Mouse (Mus musculus) intestine, embryonic 16.5 days (tissue): ENCODE measurements at regions not wholly inside any gene's neighbourhood (a gene's known extent, or its start where the extent isn't known, plus 50 kb on each side); places are given as distances from the start of the nearest gene placed in this dataset.

Source experiments
- ATAC-seq: fragments of 200-750 bp; cut with Nextera tagmentation; 2 replicates; pipeline ENCODE4 v1.8.0; 2017; ENCODE audit warnings: moderate TSS enrichment, moderate library complexity
- H3K27ac ChIP-seq: fragments of 300-500 bp; sonication (generic); 2 replicates; pipeline ENCODE4 v1.5.1; 2014; ENCODE audit warnings: mild to moderate bottlenecking, low read length
- H3K27me3 ChIP-seq: fragments of 300-500 bp; sonication (generic); replicated peaks from 2 replicates; pipeline ENCODE4 v1.6.1; 2014; ENCODE audit warnings: low read length, control low read depth, mixed read lengths; ENCODE audit not compliant: control insufficient read depth, insufficient read depth
- H3K36me3 ChIP-seq: fragments of 300-500 bp; sonication (generic); 2 replicates; pipeline ENCODE4 v1.6.1; 2014; ENCODE audit warnings: low read length, control low read depth; ENCODE audit not compliant: control insufficient read depth, insufficient read depth
- H3K4me1 ChIP-seq: fragments of 300-500 bp; sonication (generic); 2 replicates; pipeline ENCODE4 v1.6.1; 2014; ENCODE audit warnings: low read length, control low read depth, mixed read lengths; ENCODE audit not compliant: control insufficient read depth, insufficient read depth
- H3K4me2 ChIP-seq: fragments of 300-500 bp; sonication (generic); 2 replicates; pipeline ENCODE4 v1.6.1; 2014; ENCODE audit warnings: low read depth, low read length, control low read depth
- H3K4me3 ChIP-seq: fragments of 300-500 bp; sonication (generic); 2 replicates; pipeline ENCODE4 v1.5.1; 2014; ENCODE audit warnings: mild to moderate bottlenecking, low read length
- H3K9ac ChIP-seq: fragments of 300-500 bp; sonication (generic); 2 replicates; pipeline ENCODE4 v1.6.1; 2014; ENCODE audit warnings: low read depth, low read length
- H3K9me3 ChIP-seq: fragments of 300-500 bp; sonication (generic); 2 replicates; pipeline ENCODE4 v1.6.1; 2016; ENCODE audit warnings: low read length, control low read depth; ENCODE audit not compliant: control insufficient read depth
- WGBS: fragments of 180-500 bp; shearing (Covaris S2); extraction: QIAGEN DNeasy Blood & Tissue Kit; methylation state at CpG from one replicate; pipeline ENCODE4 v1.1.7; 2014; 5-methylcytosine and 5-hydroxymethylcytosine counted together

- 46% methylated on average over 16 of the region's 16 CpGs for WGBS
- Histone ChIP-seq H3K4me1 (peaks cover 4% of the 10 kb centered on the region; the same call in 1 of the 2 replicates), H3K4me3 (no peak overlapping the region), H3K4me2 (no peak overlapping the region), H3K9me3 (no peaks in the 10 kb centered on the region), H3K36me3 (no peaks in the 10 kb centered on the region), H3K9ac (no peak overlapping the region), H3K27ac (peak overlapping the region; percentile 55), H3K27me3 (no peaks in the 10 kb centered on the region)
- peak; percentile 28; the same call in 1 of the 2 replicates for ATAC-seq
Measured at GRCm38 (mm10) chr8:23314275-23315123, 903.3 kb downstream of the Mrps31 start.

GRCm38 (mm10) chr8:23319556-23319955 is 908.4 kb downstream of the Mrps31 start:
- H3K4me1 ChIP-seq: peaks cover 16% of the 10 kb centered on the region
- 44% methylated on average over 9 of the region's 9 CpGs for WGBS
- H3K36me3 ChIP-seq: no peaks in the 10 kb centered on the region
- no peak overlapping the region for H3K4me2 ChIP-seq
- H3K9me3 ChIP-seq: no peaks in the 10 kb centered on the region
- no peak overlapping the region for H3K9ac ChIP-seq
- H3K4me3 ChIP-seq: no peak overlapping the region
- no peak for ATAC-seq
- H3K27me3 ChIP-seq: no peaks in the 10 kb centered on the region
- no peak overlapping the region for H3K27ac ChIP-seq

GRCm38 (mm10) chr8:23321166-23321565 is 910.0 kb downstream of the Mrps31 start:
- WGBS: 36% methylated on average over 5 of the region's 5 CpGs
- no peaks in the 10 kb centered on the region for H3K36me3 ChIP-seq
- H3K27me3 ChIP-seq: no peaks in the 10 kb centered on the region
- H3K4me3 ChIP-seq: no peak overlapping the region
- no peak overlapping the region for H3K4me2 ChIP-seq
- no peaks in the 10 kb centered on the region for H3K9me3 ChIP-seq
- 0 out of 2 replicates have a peak, but pooled peaks have one; percentile 38 for ATAC-seq
- H3K4me1 ChIP-seq: peaks cover 16% of the 10 kb centered on the region
- peak overlapping the region; percentile 68 for H3K27ac ChIP-seq
- H3K9ac ChIP-seq: no peak overlapping the region

GRCm38 (mm10) chr8:23327283-23327682 is 916.1 kb downstream of the Mrps31 start:
- Histone ChIP-seq H3K9ac (no peak overlapping the region), H3K4me1 (no peaks in the 10 kb centered on the region), H3K4me2 (no peak overlapping the region), H3K27ac (no peak overlapping the region), H3K27me3 (no peaks in the 10 kb centered on the region), H3K4me3 (no peak overlapping the region), H3K9me3 (no peaks in the 10 kb centered on the region), H3K36me3 (no peaks in the 10 kb centered on the region)
- ATAC-seq: no peak
- 71% methylated on average over 4 of the region's 4 CpGs for WGBS

- Histone ChIP-seq H3K4me2 (no peak overlapping the region), H3K4me3 (no peak overlapping the region), H3K4me1 (no peaks in the 10 kb centered on the region), H3K27ac (no peak overlapping the region), H3K9ac (no peak overlapping the region), H3K36me3 (no peaks in the 10 kb centered on the region), H3K27me3 (no peaks in the 10 kb centered on the region), H3K9me3 (peaks cover 4% of the 10 kb centered on the region; the same call in 1 of the 2 replicates)
- no peak for ATAC-seq
- WGBS: 30% methylated on average over 4 of the region's 4 CpGs
Measured at GRCm38 (mm10) chr8:23344161-23344560, 933.0 kb downstream of the Mrps31 start.

- Histone ChIP-seq H3K4me2 (no peak overlapping the region), H3K27ac (no peak overlapping the region)
Measured at GRCm38 (mm10) chr8:23351367-23351930, 940.3 kb downstream of the Mrps31 start.

GRCm38 (mm10) chr8:23352259-23353106 is 941.3 kb downstream of the Mrps31 start:
- no peaks in the 10 kb centered on the region for H3K27me3 ChIP-seq
- no peaks in the 10 kb centered on the region for H3K36me3 ChIP-seq
- H3K4me1 ChIP-seq: peaks cover 3% of the 10 kb centered on the region; the same call in 1 of the 2 replicates
- H3K9ac ChIP-seq: no peak overlapping the region; the same call in 1 of the 2 replicates
- no peaks in the 10 kb centered on the region for H3K9me3 ChIP-seq
- H3K27ac ChIP-seq: no peak overlapping the region
- 37% methylated on average over 6 of the region's 6 CpGs for WGBS
- no peak overlapping the region for H3K4me2 ChIP-seq
- no peak for ATAC-seq
- no peak overlapping the region for H3K4me3 ChIP-seq

More at GRCm38 (mm10) chr8:23351367-23351930, 940.3 kb downstream of the Mrps31 start:
- no peaks in the 10 kb centered on the region for H3K36me3 ChIP-seq
- H3K9me3 ChIP-seq: no peaks in the 10 kb centered on the region
- no peak overlapping the region for H3K4me3 ChIP-seq
- H3K9ac ChIP-seq: no peak overlapping the region
- 87% methylated on average over 15 of the region's 15 CpGs for WGBS
- H3K4me1 ChIP-seq: peaks cover 3% of the 10 kb centered on the region; the same call in 1 of the 2 replicates
- no peaks in the 10 kb centered on the region for H3K27me3 ChIP-seq
- ATAC-seq: no peak

- Histone ChIP-seq H3K27ac (no peak overlapping the region), H3K4me3 (no peak overlapping the region), H3K4me1 (no peaks in the 10 kb centered on the region), H3K36me3 (no peaks in the 10 kb centered on the region), H3K9me3 (no peaks in the 10 kb centered on the region; the same call in 1 of the 2 replicates), H3K27me3 (no peaks in the 10 kb centered on the region), H3K4me2 (no peak overlapping the region), H3K9ac (no peak overlapping the region)
- ATAC-seq: no peak
- WGBS: 63% methylated on average over 12 of the region's 12 CpGs
Measured at GRCm38 (mm10) chr8:23360061-23360622, 949.0 kb downstream of the Mrps31 start.

GRCm38 (mm10) chr8:23360850-23361274 is 949.7 kb downstream of the Mrps31 start:
- WGBS: 43% methylated on average over 9 of the region's 9 CpGs
- H3K9me3 ChIP-seq: no peaks in the 10 kb centered on the region; the same call in 1 of the 2 replicates
- no peak for ATAC-seq
- no peak overlapping the region for H3K4me3 ChIP-seq
- H3K27me3 ChIP-seq: no peaks in the 10 kb centered on the region
- H3K4me1 ChIP-seq: no peaks in the 10 kb centered on the region
- H3K9ac ChIP-seq: no peak overlapping the region
- no peak overlapping the region for H3K27ac ChIP-seq
- no peak overlapping the region for H3K4me2 ChIP-seq
- no peaks in the 10 kb centered on the region for H3K36me3 ChIP-seq
